Mouse (Mus musculus) frontal cortex, postnatal 36 days (tissue): ENCODE results near the gene Fbxw2.
"Not testable (repeated sequence)": the region's sequence is repeated elsewhere in the genome, so short reads cannot be mapped to it uniquely, and the experiment has no call there.

ENCODE experiments used
- DNase-seq, 2 experiments: peaks; one replicate each; pipeline ENCODE4 v3.0.0; 2022; ENCODE audit warnings: low spot score in 2 of 2

Gene Fbxw2

GRCm38 (mm10) chr2:34825827-34826459 is at the start of gene Fbxw2:
Fbxw2 (minus strand) TSS chr2:34826311.
- peak; percentile 89 to 94 for DNase-seq

- no peak for DNase-seq
Measured at GRCm38 (mm10) chr2:34874816-34875345, 48.8 kb upstream of the Fbxw2 start, which contains the start of gene Psmd5. Psmd5 (minus strand) TSS chr2:34874968.

GRCm38 (mm10) chr2:34874271-34874670 is 48.2 kb upstream of the Fbxw2 start, which contains the start of gene Cutal:
Cutal (plus strand) TSS chr2:34874396.
- no peak for DNase-seq

GRCm38 (mm10) chr2:34870520-34871474 is 44.7 kb upstream of the Fbxw2 start:
- peak; percentile 93 to 94 for DNase-seq

- DNase-seq = no peak
Measured at GRCm38 (mm10) chr2:34869680-34870079, 43.6 kb upstream of the Fbxw2 start.

- DNase-seq = no peak
Measured at GRCm38 (mm10) chr2:34857728-34858127, 31.6 kb upstream of the Fbxw2 start.

GRCm38 (mm10) chr2:34855265-34855664 is 29.2 kb upstream of the Fbxw2 start:
- DNase-seq = no peak

GRCm38 (mm10) chr2:34847702-34848101 is 21.6 kb upstream of the Fbxw2 start:
- DNase-seq = no peak

- peak in 1 of 2 experiments; percentile 12 for DNase-seq
Measured at GRCm38 (mm10) chr2:34843211-34843939, 17.3 kb upstream of the Fbxw2 start.

GRCm38 (mm10) chr2:34841706-34842105 is 15.6 kb upstream of the Fbxw2 start:
- DNase-seq = peak; percentile 33 to 67

GRCm38 (mm10) chr2:34840143-34840542 is 14.0 kb upstream of the Fbxw2 start:
- not testable (repeated sequence) for DNase-seq

- DNase-seq = no peak
Measured at GRCm38 (mm10) chr2:34835669-34836068, 9.6 kb upstream of the Fbxw2 start.

GRCm38 (mm10) chr2:34833624-34834023 is 7.5 kb upstream of the Fbxw2 start:
- DNase-seq = no peak

GRCm38 (mm10) chr2:34832766-34833457 is 6.8 kb upstream of the Fbxw2 start, which contains the start of gene Gm34653:
Gm34653 (plus strand) TSS chr2:34833007.
- not testable (repeated sequence) for DNase-seq

- not testable (repeated sequence) for DNase-seq
Measured at GRCm38 (mm10) chr2:34830066-34830465, 4.0 kb upstream of the Fbxw2 start.

- DNase-seq = no peak
Measured at GRCm38 (mm10) chr2:34828026-34828425, 1.9 kb upstream of the Fbxw2 start.

GRCm38 (mm10) chr2:34827591-34827990 is 1.5 kb upstream of the Fbxw2 start:
- DNase-seq = no peak

- DNase-seq = no peak
Measured at GRCm38 (mm10) chr2:34826460-34827231, 535 bp upstream of the Fbxw2 start.

GRCm38 (mm10) chr2:34818492-34818891 is 7.6 kb downstream of the Fbxw2 start:
- DNase-seq = no peak

- DNase-seq = not testable (repeated sequence)
Measured at GRCm38 (mm10) chr2:34815893-34816292, 10.2 kb downstream of the Fbxw2 start.
